Mouse (Mus musculus) neural tube, embryonic 11.5 days (tissue): Measurements from ENCODE around the gene Exosc5. TPM values are rescaled to one million over a fixed set of nuclear protein-coding genes. Genes with fewer than 3 reads are reported as not detected.
A peak's percentile ranks its signal among the peaks of the same experiment; 100 is the strongest.

Experiments used
- ATAC-seq: fragments of 200-750 bp; cut with Nextera tagmentation; 2 replicates; pipeline ENCODE4 v1.8.0; 2017; ENCODE audit warnings: moderate number of reproducible peaks, mild to moderate bottlenecking, moderate TSS enrichment, moderate library complexity; ENCODE audit not compliant: insufficient read depth, low FRiP score, low TSS enrichment
- DNase-seq: peaks from one replicate; pipeline ENCODE4 v3.0.0-alpha.2; 2015; ENCODE audit warnings: low spot score
- H3K27ac ChIP-seq: fragments of 300-500 bp; sonication (generic); 2 replicates; pipeline ENCODE4 v1.5.1; 2014; ENCODE audit warnings: low read depth, mild to moderate bottlenecking, low read length
- H3K27me3 ChIP-seq: fragments of 300-500 bp; sonication (generic); 2 replicates; pipeline ENCODE4 v1.6.1; 2014; ENCODE audit warnings: mild to moderate bottlenecking, low read length, mixed read lengths; ENCODE audit not compliant: control insufficient read depth, insufficient read depth
- H3K36me3 ChIP-seq: fragments of 300-500 bp; sonication (generic); 2 replicates; pipeline ENCODE4 v1.6.1; 2014; ENCODE audit warnings: mild to moderate bottlenecking, low read length, moderate library complexity, mixed read lengths; ENCODE audit not compliant: control insufficient read depth, insufficient read depth
- H3K4me1 ChIP-seq: fragments of 300-500 bp; sonication (generic); 2 replicates; pipeline ENCODE4 v1.6.1; 2014; ENCODE audit warnings: low read length, mixed read lengths; ENCODE audit not compliant: control insufficient read depth, insufficient read depth
- H3K4me2 ChIP-seq: fragments of 300-500 bp; sonication (generic); 2 replicates; pipeline ENCODE4 v1.6.1; 2014; ENCODE audit warnings: low read depth, mild to moderate bottlenecking, moderate library complexity
- H3K4me3 ChIP-seq: fragments of 300-500 bp; sonication (generic); 2 replicates; pipeline ENCODE4 v1.5.1; 2014; ENCODE audit warnings: low read depth, low read length
- H3K9ac ChIP-seq: fragments of 300-500 bp; sonication (generic); 2 replicates; pipeline ENCODE4 v1.6.1; 2014; ENCODE audit warnings: mild to moderate bottlenecking, low read length
- H3K9me3 ChIP-seq: fragments of 300-500 bp; sonication (generic); 2 replicates; pipeline ENCODE4 v1.6.1; 2016; ENCODE audit warnings: low read length; ENCODE audit not compliant: control insufficient read depth
- WGBS: fragments of 180-500 bp; shearing (Covaris S2); extraction: QIAGEN DNeasy Blood & Tissue Kit; methylation state at CpG from one replicate; pipeline ENCODE4 v1.1.7; 2014; 5-methylcytosine and 5-hydroxymethylcytosine counted together
- polyA plus RNA-seq: library from polyadenylated mRNA; unstranded; fragments of >200 nt; fragmentation: Nextera tagmentation; extraction: Ambion mirVana; gene quantifications from 2 replicates; pipeline ENCODE4 v1.2.1, GENCODE M21; 2014

Exosc5 gene
- polyA plus RNA-seq, 1 experiment from 2014 or later, result 49.8 TPM

DNA sequence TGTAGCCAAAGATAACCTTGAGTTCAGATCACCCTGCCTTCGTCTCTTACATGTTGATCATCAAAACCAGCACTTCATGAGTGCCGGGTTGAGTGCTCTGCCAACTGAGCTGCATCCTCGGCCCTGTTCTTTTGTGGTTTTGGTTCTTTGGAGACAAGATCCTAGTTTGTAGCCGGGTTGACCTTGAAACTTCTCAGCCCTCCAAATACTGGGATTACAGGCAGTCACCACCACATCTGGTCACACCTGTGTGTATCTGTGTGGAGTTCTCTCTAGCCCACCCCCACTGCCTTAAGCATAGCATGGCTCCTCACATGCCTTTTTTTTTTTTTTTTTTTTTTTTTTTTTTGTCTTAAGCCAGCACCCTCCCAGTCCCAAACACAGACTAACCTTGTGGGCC, 11.1 kb downstream of the Exosc5 start:
- Histone ChIP-seq H3K36me3 (peaks cover 2% of the 10 kb centered on the region; the same call in 1 of the 2 replicates), H3K4me2 (no peak overlapping the region), H3K4me1 (no peaks in the 10 kb centered on the region), H3K9ac (no peak overlapping the region), H3K4me3 (no peak overlapping the region), H3K27me3 (peaks cover 17% of the 10 kb centered on the region), H3K27ac (no peak overlapping the region), H3K9me3 (no peaks in the 10 kb centered on the region)
- ATAC-seq (no peak), DNase-seq (no peak)
- 91% methylated on average over 4 of the region's 4 CpGs for WGBS

GRCm38 (mm10) chr7:25671686-25672085, 12.7 kb downstream of the Exosc5 start:
- H3K9ac ChIP-seq, result no peak overlapping the region
- no peak overlapping the region for H3K27ac ChIP-seq
- ATAC-seq (no peak), DNase-seq (no peak)
- 69% methylated on average over 2 of the region's 2 CpGs for WGBS
- H3K4me3 ChIP-seq, result no peak overlapping the region
- no peaks in the 10 kb centered on the region for H3K4me1 ChIP-seq
- no peaks in the 10 kb centered on the region for H3K36me3 ChIP-seq
- no peak overlapping the region for H3K4me2 ChIP-seq
- H3K9me3 ChIP-seq, result no peaks in the 10 kb centered on the region
- peaks cover 28% of the 10 kb centered on the region for H3K27me3 ChIP-seq

DNA sequence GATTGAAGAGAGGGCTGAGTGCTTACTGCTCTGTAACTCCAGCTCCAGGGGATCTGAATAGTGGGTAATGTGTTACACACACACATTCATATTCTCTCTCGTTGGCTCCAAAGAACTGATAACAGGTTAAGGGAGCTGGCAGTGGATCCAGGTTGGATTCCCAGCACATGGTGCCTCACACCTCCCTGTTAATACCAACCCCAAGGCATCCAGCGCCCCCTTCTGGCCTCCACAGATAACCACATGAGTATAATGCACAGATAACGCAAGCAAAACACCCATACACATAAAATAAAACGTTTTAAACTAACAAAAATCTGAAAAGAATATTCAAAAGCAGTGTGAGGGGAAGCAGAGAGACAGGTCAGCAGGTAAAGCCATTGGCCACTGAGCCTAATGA, 13.5 kb downstream of the Exosc5 start:
- no peaks in the 10 kb centered on the region for H3K4me1 ChIP-seq
- H3K9ac ChIP-seq, result no peak overlapping the region
- H3K27ac ChIP-seq, result no peak overlapping the region
- 54% methylated on average over 4 of the region's 4 CpGs for WGBS
- no peak overlapping the region for H3K4me2 ChIP-seq
- no peak overlapping the region for H3K4me3 ChIP-seq
- DNase-seq (no peak), ATAC-seq (no peak)
- H3K36me3 ChIP-seq, result no peaks in the 10 kb centered on the region
- no peaks in the 10 kb centered on the region for H3K9me3 ChIP-seq
- H3K27me3 ChIP-seq, result peaks cover 28% of the 10 kb centered on the region

GRCm38 (mm10) chr7:25674297-25674696, 15.3 kb downstream of the Exosc5 start:
- no peak for ATAC-seq
- Histone ChIP-seq H3K4me2 (no peak overlapping the region), H3K36me3 (no peaks in the 10 kb centered on the region), H3K9ac (no peak overlapping the region), H3K9me3 (no peaks in the 10 kb centered on the region), H3K27me3 (peaks cover 28% of the 10 kb centered on the region), H3K4me3 (peak overlapping the region; percentile 26; the same call in 1 of the 2 replicates), H3K27ac (no peak overlapping the region), H3K4me1 (no peaks in the 10 kb centered on the region)
- no peak for DNase-seq
- 32% methylated on average over 9 of the region's 9 CpGs for WGBS

GRCm38 (mm10) chr7:25674719-25675300, 15.8 kb downstream of the Exosc5 start, which contains the start of gene Tmem91:
Gene Tmem91, minus strand, starts transcription at chr7:25675166.
- ATAC-seq (no peak), DNase-seq (no peak)
- Histone ChIP-seq H3K27me3 (peaks cover 28% of the 10 kb centered on the region), H3K4me1 (no peaks in the 10 kb centered on the region), H3K4me2 (peak within 1 kb of the TSS; percentile 43), H3K4me3 (peak within 1 kb of the TSS; percentile 26), H3K36me3 (no peaks in the 10 kb centered on the region), H3K9me3 (no peaks in the 10 kb centered on the region), H3K9ac (peak within 1 kb of the TSS; percentile 22; the same call in 1 of the 2 replicates), H3K27ac (no peak within 1 kb of the TSS)
- 4% methylated on average over 29 of the region's 29 CpGs for WGBS

DNA sequence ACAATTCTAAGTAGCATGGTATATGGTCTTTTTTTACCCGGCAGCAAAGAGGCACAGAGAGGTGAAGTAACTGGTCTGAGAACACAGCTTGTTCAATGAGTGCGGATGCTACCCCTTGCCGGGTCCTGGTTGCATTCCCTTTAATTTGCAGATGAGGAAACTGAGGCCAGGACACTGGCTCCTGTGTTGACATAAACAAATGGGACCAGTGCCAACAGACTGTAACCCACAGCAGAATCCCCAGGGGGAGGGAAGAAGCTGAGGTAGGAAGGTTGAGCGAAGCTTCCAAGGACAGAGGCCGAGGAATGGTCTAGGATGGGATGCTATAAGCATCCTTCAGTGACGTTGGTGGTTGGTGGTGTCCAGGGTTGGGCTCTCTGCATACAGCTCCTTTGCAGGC, 16.4 kb downstream of the Exosc5 start:
- H3K4me2 ChIP-seq, result no peak overlapping the region
- ATAC-seq (no peak), DNase-seq (no peak)
- H3K9me3 ChIP-seq, result no peaks in the 10 kb centered on the region
- H3K27me3 ChIP-seq, result peaks cover 28% of the 10 kb centered on the region
- no peaks in the 10 kb centered on the region for H3K36me3 ChIP-seq
- WGBS, result 44% methylated on average over 6 of the region's 6 CpGs
- H3K27ac ChIP-seq, result no peak overlapping the region
- H3K4me1 ChIP-seq, result no peaks in the 10 kb centered on the region
- no peak overlapping the region for H3K4me3 ChIP-seq
- no peak overlapping the region for H3K9ac ChIP-seq

- Histone ChIP-seq H3K9ac (no peak overlapping the region), H3K4me3 (no peak overlapping the region), H3K27me3 (peaks cover 28% of the 10 kb centered on the region), H3K4me1 (peaks cover under 1% of the 10 kb centered on the region; the same call in 1 of the 2 replicates), H3K36me3 (no peaks in the 10 kb centered on the region), H3K4me2 (no peak overlapping the region), H3K9me3 (no peaks in the 10 kb centered on the region), H3K27ac (no peak overlapping the region)
- ATAC-seq (no peak), DNase-seq (no peak)
- 77% methylated on average over 15 of the region's 15 CpGs for WGBS
These were observed 17.3 kb downstream of the Exosc5 start for GRCm38 (mm10) chr7:25676085-25676781.

DNA sequence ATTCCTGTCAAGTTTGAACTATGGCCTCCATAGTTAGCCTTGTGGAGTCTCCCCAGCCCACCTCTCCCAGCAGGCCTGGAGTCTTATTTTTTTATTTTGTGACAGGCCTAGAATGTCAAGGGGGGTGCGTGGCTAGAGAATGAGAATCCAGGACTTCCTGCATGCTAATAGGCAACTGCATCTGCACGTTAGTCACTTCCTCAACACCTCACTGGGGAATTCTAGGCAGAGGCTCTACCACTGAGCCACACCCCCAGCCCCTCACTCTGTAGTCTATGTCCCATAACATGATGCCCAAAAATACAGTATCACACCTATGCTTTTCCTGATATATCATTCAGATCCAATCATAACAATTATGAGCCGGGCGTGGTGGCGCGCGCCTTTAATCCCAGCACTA, 18.0 kb downstream of the Exosc5 start:
- DNase-seq, result no peak

GRCm38 (mm10) chr7:25679971-25680370, 21.0 kb downstream of the Exosc5 start:
- Histone ChIP-seq H3K27ac (no peak overlapping the region), H3K4me1 (peaks cover 3% of the 10 kb centered on the region), H3K9me3 (no peaks in the 10 kb centered on the region), H3K36me3 (no peaks in the 10 kb centered on the region), H3K9ac (no peak overlapping the region), H3K27me3 (peaks cover 12% of the 10 kb centered on the region), H3K4me2 (peak overlapping the region; percentile 26), H3K4me3 (peak overlapping the region; percentile 51; the same call in 1 of the 2 replicates)
- no peak for DNase-seq
- ATAC-seq, result no peak
- 12% methylated on average over 6 of the region's 6 CpGs for WGBS

More for the DNA sequence above, 18.0 kb downstream of the Exosc5 start:
- no peak overlapping the region for H3K27ac ChIP-seq
- peaks cover 3% of the 10 kb centered on the region for H3K4me1 ChIP-seq
- no peak overlapping the region for H3K9ac ChIP-seq
- no peaks in the 10 kb centered on the region for H3K9me3 ChIP-seq
- 91% methylated on average over 7 of the region's 7 CpGs for WGBS
- no peak overlapping the region for H3K4me3 ChIP-seq
- no peak for ATAC-seq
- H3K36me3 ChIP-seq, result no peaks in the 10 kb centered on the region
- peaks cover 28% of the 10 kb centered on the region for H3K27me3 ChIP-seq
- H3K4me2 ChIP-seq, result no peak overlapping the region
